Mouse (Mus musculus): Measurements from ENCODE around the gene 2700081O15Rik.

The 2700081O15Rik gene

DNA sequence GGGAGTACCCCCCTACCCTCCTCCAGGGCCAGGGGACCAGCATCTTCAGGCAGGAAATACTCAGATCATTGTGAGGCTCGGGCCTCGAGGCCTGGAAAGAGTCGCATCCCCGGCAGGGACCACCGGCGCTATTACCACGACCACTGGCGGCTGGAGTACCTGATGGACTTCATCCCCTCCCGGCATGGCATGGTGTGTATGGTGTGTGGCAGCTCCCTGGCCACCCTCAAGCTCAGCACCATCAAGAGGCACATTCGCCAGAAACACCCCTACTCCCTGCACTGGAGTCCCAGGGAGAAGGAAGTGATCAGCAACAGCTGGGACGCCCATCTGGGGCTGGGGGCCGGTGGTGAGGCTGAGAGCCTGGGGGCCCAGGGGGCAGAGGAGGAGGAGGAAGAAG is 2.7 kb downstream of the 2700081O15Rik start:
- CTCF ChIA-PET: interaction anchor here (0.6 to 0.7 kb wide), 3 partner anchors 16 to 370 kb away, joined by 3 to 6 read pairs (median 5); no protein-coding TSS in a partner anchor

DNA sequence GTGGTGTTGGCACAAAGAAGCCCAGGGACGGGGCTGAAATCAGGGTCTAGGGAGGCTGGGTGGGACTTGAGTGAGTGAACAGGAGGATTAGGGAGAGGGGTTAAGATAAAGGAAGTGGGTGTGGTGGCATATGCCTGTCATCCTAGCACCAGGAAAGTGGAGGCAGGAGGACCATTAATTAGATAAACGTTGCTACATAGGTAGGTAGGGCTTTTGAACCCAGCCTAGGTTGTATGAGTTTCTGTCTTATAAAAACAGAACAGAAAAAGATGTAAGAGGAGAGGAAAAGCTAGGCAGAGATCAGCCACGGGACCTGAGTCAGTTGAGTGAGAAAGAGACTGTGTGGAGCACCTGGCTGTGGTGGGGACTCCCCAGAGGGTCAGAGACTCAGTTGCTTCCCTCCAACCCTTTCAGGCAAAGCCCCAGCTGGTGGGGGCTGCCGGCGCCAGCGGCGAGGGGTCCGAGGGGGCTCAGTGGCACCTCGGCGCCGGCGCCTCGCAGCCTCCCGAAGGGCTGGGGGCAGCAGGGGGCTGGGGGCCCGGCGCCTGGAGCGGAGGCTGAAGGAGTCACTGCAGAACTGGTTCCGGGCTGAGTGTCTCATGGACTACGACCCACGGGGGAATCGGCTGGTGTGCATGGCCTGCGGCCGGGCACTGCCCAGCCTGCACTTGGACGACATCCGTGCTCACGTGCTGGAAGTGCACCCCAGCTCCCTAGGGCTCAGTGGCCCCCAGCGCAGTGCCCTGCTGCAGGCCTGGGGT is 3.6 kb downstream of the 2700081O15Rik start:
- CTCF ChIA-PET: no interaction called here

DNA sequence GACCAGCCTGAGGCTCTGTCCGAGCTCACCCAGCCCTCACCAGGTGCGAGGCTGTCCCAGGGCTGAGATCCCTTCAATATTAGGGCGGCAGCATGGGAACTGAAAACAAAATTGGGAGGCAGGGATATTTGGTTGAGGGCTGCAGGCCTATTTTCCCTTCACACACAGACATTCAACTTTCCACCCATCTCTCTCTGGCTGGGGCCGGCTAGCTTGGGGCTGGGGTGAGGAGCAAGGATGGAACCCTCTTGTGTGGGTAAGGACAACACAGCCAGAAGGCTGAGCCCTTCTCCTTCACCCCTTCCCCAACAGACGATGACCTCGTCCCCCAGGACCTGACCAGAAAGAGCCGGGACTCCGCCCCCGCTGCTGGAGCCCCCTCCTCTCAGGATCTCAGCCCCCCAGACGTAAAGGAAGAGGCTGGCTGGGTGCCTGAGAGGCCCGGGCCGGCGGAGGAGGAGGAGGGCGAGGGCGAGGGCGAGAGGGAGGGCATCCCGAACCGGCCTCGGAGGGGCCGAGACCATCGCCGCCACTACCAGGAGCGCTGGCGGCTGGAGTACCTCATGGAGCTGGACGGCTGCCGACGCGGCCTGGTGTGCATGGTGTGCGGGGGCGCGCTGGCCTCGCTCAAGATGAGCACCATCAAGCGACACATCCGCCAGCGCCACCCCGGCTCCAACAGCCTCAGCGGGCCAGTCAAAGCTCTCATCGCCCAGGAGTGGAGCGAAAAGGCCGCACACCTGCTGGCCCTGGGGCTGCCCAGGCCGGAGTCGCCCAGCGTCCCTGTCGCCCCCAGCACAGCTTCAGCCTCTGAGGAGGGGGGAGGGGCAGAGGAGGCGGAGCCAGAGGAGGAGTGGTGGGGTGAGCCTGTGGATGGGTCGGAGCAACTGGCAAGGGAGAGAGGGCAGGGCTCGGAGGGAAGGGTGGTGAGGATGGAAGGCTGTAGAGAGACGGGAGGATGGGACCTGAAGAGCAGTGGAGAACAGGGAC is 4.5 kb downstream of the 2700081O15Rik start:
- CTCF ChIA-PET: no interaction called here

DNA sequence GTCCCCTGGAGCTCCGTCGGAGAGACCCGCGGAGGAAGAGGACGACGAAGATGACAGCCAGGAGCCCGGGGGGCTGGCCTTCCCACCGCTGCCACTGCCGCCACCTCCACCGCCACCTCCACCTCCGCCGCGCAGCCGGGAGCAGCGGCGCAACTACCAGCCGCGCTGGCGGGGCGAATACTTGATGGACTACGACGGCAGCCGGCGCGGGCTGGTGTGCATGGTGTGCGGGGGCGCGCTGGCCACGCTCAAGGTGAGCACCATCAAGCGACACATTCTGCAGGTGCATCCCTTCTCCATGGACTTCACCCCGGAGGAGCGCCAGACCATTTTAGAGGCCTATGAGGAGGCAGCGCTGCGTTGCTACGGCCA is 5.2 kb downstream of the 2700081O15Rik start:
- CTCF ChIA-PET: no interaction called here

DNA sequence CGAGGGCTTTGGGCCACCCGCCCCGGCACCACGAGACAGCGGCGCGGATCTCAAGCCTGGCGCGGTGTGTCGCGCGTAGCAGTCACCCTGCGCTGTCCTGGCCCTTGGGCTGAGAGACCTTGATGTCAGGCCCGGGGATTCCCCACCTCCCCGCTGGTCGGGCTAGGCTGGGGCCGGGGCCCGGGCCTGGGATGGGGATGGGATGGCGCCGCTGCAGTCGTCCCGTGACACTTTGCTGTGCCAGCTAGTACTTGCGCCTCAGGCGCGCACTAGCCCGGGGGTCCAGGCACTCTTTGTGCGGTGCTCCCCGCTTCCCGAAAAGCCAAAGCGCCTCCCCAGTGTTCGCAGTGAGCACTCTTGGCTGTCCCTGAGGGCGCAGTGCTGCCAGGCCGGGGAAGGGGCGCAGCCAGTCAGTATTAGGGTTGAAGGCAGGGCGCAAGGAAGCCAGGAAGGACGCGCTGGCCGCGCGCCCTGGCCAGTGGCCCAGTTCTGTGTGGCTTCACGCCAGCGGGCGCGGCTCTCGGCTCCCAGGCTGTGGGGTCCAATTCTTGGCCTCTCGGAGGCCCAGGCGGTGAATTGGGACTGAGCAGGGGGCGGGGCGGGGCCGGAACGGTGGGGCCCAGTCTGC is 5.7 kb downstream of the 2700081O15Rik start:
- CTCF ChIA-PET: no interaction called here

DNA sequence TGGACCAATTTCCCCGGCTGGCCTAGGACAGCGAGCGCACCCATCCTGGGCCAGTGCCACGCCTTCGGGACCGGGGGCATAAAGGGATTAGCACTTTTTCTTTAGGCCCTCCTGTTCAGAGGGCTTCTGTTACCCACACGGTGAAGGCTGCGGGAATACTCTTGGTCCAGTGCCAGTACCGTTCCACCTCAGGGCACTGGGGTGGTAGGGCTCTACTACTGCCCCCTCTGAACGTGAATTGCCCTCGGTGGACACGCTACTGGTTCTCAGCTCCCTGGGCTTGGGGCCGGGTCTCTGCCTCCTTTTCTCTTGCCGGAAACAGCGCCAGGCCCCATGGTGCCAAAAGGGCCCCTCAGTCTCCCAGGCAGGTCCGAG is 6.2 kb downstream of the 2700081O15Rik start:
- CTCF ChIA-PET: no interaction called here

DNA sequence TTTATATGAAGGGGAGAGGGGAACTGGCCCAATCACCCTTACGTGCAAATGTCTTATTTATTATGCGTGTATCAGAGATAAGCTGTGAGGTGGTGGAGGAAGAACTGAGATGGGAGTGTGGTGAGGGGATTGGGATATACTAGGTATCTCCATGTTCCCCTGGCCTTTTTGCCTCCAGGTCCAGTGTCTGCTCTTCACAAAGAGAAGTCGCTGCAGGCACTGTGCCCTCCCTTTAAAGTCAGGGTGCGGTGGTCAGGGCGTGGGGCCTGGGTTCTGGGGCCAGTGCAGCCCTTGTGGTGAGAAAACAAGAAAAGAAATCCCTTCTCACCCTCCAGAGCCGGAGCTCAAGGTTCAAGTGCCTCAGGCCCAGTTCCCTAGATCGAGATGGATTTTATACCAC is 6.7 kb downstream of the 2700081O15Rik start:
- CTCF ChIA-PET: no interaction called here

DNA sequence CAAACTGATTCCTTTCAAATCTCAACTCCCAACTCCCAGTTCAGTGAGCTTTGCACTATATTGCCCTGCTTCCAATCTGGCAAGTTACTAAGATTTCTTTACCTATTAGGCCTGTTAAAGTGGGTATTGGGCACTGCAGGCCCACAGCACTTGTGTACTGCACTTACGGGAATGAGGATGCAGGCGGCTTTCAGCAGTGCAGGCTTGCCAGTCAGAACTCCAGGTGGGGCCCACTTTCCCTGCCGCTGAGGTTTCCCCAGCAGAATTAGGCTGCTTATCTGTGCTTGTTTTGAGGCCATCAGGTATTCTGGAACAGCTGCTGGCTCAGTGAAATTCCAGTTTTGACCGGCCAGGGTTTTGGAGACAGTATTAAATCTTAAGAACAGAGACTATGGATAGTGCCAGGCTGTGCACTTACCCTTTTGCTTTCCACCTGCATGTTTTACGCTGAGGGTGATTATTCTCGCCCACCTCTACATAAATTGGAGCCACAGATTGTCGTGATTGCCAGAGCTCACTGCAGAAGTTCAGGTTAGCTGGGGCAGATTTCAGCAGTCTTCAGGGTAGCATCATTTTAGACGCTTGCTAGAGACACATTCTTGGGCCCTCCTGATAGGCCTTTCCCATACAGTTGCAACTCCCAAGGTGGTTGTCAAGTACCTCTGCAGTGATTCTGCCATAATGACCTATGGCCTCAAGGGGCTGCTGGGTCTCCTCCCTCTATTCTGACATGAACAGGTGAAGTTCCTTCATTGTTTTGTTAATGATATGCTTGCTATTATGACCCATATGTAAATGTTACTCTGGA is 7.4 kb downstream of the 2700081O15Rik start:
- CTCF ChIA-PET: interaction anchor here (0.6 kb wide), 1 partner anchor 9 kb away, joined by 7 read pairs; no protein-coding TSS in a partner anchor

DNA sequence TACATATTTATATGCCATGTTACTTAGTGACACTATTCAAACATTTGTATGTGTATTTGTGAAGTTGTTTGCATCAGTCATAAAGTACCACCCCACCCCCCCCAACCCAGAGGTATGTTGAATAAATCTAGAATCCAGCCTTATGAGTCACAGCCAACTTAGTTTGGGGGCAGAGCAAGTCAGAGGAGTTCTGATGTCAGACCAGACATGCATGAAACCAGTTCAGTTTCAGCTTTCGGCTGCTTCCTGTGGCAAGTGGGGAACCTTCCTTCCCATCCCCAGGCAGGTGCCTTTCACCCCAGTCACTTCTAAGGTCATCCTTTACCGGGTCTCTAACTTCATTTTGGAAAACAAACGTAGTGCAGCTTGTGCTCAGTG is 8.0 kb downstream of the 2700081O15Rik start:
- CTCF ChIA-PET: interaction anchor here (0.6 kb wide), 1 partner anchor 9 kb away, joined by 7 read pairs; no protein-coding TSS in a partner anchor

DNA sequence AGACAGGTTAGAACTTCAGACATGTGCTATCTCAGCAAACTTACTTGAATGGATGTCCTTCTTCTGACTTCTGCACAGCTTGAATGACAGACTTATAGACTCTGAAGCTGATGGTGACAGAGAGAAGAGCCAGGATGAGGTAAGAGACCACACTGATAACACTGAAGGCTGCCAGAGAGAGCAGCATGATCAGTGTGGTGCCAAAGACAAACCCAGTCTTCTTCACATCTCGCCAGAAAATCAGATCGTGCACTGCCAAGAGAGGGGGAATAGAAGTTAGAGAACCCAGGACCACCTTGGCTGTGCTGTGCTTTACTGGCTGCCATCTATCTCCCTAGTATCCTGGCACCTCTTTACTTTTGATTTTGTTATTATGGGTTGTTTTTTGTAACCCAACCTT is 17.5 kb downstream of the 2700081O15Rik start:
- CTCF ChIA-PET: no interaction called here

DNA sequence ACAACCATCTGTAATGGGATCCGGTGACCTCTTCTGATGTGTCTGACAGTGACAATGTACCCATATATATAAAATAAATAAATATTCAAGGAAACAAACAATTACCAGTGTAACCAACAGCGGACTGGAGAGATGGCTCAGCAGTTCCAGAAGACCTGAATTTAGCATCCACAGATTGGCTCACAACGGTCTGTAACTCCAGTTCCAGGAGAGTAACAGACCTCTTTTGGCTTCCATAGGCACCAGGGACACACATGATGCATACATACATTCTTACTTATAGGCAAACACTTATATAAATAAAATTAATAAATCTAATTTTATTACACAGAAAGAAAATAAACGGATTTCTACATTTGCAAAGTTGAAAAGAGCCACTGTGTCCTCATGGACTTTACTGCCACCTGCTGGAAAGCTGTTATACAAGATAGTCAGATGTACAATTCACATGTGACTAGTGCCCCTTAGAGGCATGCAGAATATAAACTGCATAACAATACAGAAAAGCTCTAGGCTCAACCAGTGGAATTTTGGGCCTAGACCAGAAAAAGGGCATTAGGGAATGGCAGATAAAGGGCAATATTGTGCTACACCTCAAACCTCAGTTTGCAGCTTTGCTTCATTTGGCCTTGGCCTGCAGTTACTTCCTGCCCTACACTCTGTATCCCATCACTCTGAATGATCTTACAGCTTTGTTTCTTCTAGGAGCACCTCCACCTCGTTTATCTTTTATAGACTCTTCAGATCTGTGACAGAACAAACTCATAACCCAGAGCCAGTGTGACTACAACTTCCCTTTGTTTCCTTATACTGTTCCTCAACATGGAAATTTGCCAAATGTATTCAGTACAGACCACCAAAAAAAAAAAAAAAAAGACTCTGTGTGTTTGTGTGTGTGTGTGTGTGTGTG is 18.9 kb downstream of the 2700081O15Rik start:
- CTCF ChIA-PET: interaction anchor here (0.6 to 1.1 kb wide), 4 partner anchors 16 to 370 kb away, joined by 3 to 15 read pairs (median 4); no protein-coding TSS in a partner anchor

DNA sequence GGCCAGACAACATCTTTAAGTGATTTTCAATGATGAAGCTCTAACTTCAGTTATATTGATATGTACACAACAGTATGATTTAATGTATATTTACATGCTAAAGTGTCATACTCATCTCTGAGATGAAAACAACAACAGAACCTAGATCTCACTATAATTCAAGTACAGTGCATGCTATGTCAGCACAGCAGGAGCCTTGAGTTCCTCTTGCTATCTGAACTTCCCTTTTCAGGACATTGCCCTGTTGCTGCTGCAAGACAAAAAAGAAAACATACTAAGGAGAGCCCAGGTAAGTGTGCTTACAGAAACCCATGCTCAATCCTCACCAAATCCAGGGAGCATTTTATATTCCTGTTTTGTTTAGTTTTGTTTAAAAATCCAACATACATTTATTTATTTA is 20.9 kb downstream of the 2700081O15Rik start:
- CTCF ChIA-PET: no interaction called here

DNA sequence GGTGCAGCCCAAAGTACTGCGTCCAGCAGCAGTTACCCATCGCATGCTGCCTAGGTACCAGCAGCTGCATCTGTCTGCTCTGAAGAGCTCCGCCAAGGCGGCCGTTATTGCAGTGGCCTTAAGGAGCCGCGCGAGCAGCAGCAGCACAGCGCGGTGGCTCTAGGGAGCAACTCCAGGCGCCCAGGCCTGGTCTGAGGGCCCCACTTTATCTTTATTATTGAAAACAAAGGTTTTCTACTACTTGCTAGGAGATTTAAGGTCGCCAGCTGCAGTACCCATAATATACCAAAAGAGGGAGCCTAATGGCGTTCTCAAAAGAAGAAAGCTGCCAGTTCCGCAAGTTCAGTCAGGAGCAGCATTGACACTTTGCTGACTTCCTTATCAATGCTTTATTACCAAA is 24.1 kb downstream of the 2700081O15Rik start:
- CTCF ChIA-PET: no interaction called here

DNA sequence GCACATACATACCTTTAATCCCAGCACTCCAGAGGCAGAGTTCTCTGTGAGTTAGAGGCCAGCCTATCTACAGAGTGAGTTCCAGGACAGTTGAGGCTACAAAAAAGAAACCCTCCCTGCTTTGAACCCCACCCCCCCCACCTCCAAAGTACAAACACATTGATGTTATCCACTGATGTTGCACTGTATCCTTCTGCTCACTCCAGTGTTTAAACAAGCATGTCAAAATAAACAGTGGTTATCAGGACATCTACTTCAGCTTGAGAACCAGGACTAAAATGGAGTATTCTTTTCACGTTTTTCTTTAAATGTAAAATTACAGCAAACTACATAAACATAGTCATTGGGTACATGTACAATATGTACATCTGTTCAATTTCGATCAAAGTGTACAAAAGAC is 27.7 kb downstream of the 2700081O15Rik start:
- CTCF ChIA-PET: no interaction called here

DNA sequence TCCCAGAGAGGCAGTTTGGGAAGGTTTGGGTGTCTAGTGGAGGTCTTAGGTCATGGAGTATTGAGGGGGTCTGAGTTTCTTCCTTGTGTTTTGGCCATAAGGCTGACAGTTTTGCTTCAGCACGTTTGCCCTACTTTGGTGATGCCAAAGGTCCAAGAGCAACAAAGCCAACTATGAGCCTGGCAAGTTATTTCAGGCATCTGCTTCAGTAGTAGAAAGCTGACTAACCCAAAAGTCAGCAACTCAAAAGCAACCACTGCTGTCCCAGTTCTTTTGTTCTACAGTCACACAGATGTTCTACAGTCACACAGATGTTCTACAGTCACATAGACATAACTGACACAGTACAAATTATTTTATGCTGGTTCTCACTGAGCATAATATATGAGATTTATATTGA is 28.2 kb downstream of the 2700081O15Rik start:
- CTCF ChIA-PET: no interaction called here

DNA sequence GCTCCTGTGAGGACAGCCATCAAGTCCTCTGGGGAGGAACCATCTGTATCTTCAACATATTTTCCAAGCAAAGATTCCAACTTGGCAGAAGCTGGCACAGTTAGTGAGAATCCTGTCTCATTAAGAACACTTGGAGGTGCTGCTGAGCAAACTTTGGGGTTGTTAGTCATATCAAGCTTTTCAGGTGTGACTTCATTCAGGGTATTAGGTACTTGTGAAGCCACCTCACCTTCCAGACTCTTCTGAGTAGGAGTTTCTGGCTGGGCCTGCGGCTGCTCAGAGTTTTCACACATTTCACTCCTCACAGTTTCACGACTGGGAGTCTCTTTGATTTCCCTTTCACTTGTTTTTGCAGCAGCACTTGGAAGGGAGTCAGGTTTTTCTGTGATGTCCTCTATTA is 39.4 kb downstream of the 2700081O15Rik start:
- CTCF ChIA-PET: no interaction called here

DNA sequence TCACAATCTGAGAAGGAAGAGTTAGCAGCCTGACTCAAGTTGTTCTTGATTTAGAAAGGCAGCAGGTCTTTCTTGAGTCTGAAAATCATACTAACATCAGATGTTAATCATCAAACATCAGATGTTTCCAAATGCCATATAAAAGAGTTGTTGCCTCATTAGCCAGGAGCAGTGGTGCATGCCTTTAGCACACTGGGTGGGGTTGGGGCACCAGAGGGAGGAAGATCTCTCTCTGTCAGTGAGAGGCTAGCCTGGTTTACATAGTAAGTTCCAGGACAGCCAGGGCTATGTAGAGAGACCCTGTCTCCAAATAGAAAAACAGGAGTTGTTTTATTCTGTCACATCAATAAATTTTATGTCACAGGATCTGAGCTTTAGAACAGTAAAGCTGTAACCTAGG is 41.5 kb downstream of the 2700081O15Rik start:
- CTCF ChIA-PET: no interaction called here

DNA sequence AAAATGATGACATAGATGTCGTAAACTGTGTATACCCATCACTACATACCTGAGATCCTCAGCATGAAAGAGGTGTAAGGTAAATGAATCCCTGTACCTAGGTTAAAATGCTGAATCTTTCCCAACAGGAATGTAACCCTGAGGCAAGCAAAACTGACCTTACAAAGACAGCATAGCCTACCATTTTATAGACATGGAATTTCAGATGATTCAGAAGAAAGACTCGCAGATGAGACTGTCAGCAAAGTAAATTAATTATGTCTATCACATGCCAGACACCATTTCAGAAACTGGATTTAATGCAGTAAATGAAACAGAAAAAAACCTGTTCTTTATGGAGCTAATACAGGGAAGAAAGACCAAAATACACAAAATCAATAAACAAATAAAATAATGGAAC is 41.9 kb downstream of the 2700081O15Rik start:
- CTCF ChIA-PET: no interaction called here

DNA sequence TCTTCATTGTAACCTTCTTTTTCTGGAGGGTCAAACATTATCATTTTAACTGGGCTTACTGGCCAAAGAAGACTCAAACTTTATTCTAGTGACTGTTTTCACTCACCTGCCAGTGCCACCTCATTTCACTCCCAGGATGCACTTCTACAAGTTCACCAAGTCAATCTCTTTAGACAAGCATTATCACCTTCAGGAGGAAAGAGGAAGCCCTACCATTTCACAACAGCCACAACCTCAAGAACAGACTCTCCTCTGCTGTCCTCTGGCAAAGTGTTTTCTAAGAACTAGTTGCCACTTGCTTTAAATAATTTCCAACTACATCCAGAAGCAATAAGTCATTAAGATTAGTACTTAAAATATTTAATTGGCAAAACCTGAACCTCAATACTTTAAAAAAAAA is 50.5 kb downstream of the 2700081O15Rik start:
- CTCF ChIA-PET: interaction anchor here (0.5 to 0.7 kb wide), 2 partner anchors 19 to 166 kb away, joined by 3 to 13 read pairs; no protein-coding TSS in a partner anchor

DNA sequence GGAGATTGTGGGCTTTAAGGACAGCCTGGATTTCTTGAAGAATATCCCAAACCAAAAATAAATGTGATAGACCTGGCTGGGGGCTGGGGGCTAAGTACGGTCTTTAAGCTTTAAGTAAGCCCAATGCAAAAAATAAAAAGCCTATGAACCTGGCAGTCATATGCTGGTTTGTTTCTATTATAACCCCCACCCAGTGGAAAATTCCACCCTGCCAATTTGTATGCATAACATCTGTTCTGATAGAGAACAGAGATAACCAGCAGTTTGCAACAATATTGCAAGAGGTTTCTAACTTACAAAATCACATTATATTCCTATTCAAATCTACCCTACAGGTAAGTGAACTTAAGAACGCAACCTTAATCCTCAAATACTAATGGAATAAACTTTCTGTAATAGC is 53.2 kb downstream of the 2700081O15Rik start:
- CTCF ChIA-PET: interaction anchor here (0.6 kb wide), 1 partner anchor 26 kb away, joined by 4 read pairs; no protein-coding TSS in a partner anchor

All from spleen, embryonic (tissue).